Mouse (Mus musculus): ENCODE data around the gene Cdk8. TPM values are rescaled to one million over a fixed set of nuclear protein-coding genes. Genes with fewer than 3 reads are reported as not detected.

Gene Cdk8
- polyA plus RNA-seq, 1 experiment from 2014 or later = 24.6 TPM

DNA sequence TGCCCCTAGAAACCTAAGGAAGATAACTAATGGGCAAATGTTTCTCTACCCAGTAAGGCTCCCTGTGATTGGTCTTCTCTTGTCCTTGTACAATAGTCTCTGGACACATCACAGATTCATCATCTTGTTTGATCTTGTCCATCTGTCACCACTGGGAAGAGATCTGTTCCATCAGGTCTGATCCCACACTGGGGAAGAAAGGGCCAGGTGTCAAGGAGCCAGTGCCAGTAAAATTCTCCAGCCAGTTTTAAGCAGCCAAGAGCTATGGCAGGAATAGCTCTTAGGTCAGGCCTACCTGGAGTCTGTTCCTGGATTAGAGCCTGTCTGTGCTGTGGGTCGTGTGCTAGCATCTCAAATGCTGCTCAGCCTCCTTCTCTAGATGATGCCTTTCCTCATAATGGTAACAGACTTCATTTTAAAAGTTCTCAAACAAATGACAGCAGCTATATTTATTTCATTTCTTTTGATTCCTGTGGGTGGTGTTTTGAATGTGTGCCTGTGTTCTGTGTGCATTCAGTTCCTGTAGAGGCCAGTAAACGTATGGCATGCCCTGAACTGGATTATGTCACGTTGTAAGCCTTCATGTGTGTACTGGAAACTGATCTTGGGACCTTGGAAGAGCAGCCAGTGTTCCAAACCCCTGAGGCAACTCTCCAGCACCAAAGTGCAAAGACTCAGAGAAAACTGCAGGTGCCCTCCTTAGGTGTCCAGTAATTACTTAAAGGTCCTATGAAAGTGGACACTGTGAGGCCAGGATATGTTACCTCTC lies 40.3 kb upstream of the Cdk8 start:
- no peak overlapping the region for H3K4me3 ChIP-seq (ENCODE audit: low read depth, low read length)
- WGBS = 59% methylated on average over 3 of the region's 3 CpGs
- H3K4me2 ChIP-seq (replicated peaks; ENCODE audit: low read depth) = no peak overlapping the region
- H3K27me3 ChIP-seq (replicated peaks; ENCODE audit: control insufficient read depth, insufficient read depth, low read length) = no peaks in the 10 kb centered on the region
- H3K4me1 ChIP-seq (replicated peaks; ENCODE audit: control insufficient read depth, insufficient read depth, low read length) = no peaks in the 10 kb centered on the region
- no peak for TF ChIP-seq CTCF (IDR thresholded peaks at IDR 0.05; ENCODE audit: low read depth)
- ATAC-seq = no peak
- H3K36me3 ChIP-seq (ENCODE audit: control insufficient read depth, insufficient read depth) = no peaks in the 10 kb centered on the region
- H3K27ac ChIP-seq (ENCODE audit: low read depth, low read length) = no peak overlapping the region
- H3K9me3 ChIP-seq (ENCODE audit: control insufficient read depth) = no peaks in the 10 kb centered on the region
- H3K9ac ChIP-seq (ENCODE audit: low read depth, low read length) = no peak overlapping the region

DNA sequence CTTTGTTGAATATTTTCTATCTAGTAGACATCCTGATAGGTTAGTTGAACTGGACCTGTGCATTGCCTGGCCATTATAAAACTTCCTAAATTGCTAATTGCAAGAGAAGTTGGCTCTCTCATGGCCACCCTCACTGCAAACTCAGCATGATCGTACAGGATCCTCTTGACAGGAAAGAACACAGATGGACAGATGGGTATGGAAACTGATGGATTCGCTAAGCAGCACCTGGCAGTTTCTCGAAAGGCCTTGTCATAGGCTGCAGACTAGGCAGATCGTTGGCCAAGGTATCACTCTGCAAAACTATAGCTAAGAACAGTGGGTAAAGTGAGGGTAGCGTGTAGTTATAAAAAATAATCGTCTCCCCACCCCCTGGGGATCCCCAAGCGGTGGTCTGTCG lies 37.7 kb upstream of the Cdk8 start:
- Histone ChIP-seq H3K27ac (ENCODE audit: low read depth, low read length) (no peak overlapping the region), H3K9ac (ENCODE audit: low read depth, low read length) (no peak overlapping the region), H3K4me1 (replicated peaks; ENCODE audit: control insufficient read depth, insufficient read depth, low read length) (no peaks in the 10 kb centered on the region), H3K4me3 (ENCODE audit: low read depth, low read length) (no peak overlapping the region), H3K4me2 (replicated peaks; ENCODE audit: low read depth) (no peak overlapping the region), H3K9me3 (ENCODE audit: control insufficient read depth) (no peaks in the 10 kb centered on the region), H3K27me3 (replicated peaks; ENCODE audit: control insufficient read depth, insufficient read depth, low read length) (no peaks in the 10 kb centered on the region), H3K36me3 (ENCODE audit: control insufficient read depth, insufficient read depth) (no peaks in the 10 kb centered on the region)
- 80% methylated on average over 8 of the region's 8 CpGs for WGBS
- TF ChIP-seq CTCF (IDR thresholded peaks at IDR 0.05; ENCODE audit: low read depth) = no peak
- ATAC-seq = no peak

DNA sequence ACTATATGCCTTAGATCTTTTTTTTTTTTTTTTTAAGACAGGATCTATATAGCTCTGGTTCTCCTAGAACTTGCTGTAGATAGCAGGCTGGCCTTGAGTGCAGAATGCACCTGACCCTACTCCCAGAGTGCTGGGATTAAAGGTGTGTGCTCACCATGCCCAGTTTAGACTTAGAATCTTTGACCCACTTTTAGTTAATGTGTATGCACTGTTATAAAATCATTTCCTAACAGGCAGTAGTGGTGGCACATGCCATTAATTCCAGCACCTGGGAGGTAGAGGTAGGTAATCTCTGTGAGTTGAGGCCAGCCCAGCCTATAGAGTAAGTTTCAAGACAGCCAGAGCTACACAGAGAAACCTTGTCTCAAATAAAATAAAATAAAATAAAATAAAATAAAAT lies 32.0 kb upstream of the Cdk8 start:
- Histone ChIP-seq H3K9ac (ENCODE audit: low read depth, low read length) (no peak overlapping the region), H3K9me3 (ENCODE audit: control insufficient read depth) (no peaks in the 10 kb centered on the region), H3K27ac (ENCODE audit: low read depth, low read length) (no peak overlapping the region), H3K4me2 (replicated peaks; ENCODE audit: low read depth) (no peak overlapping the region), H3K4me1 (replicated peaks; ENCODE audit: control insufficient read depth, insufficient read depth, low read length) (no peaks in the 10 kb centered on the region), H3K4me3 (ENCODE audit: low read depth, low read length) (no peak overlapping the region), H3K36me3 (ENCODE audit: control insufficient read depth, insufficient read depth) (peaks cover 15% of the 10 kb centered on the region; the same call in 1 of the 2 replicates), H3K27me3 (replicated peaks; ENCODE audit: control insufficient read depth, insufficient read depth, low read length) (no peaks in the 10 kb centered on the region)
- no peak for TF ChIP-seq CTCF (IDR thresholded peaks at IDR 0.05; ENCODE audit: low read depth)
- ATAC-seq = 0 out of 2 replicates have a peak, but pooled peaks have one; percentile 60

DNA sequence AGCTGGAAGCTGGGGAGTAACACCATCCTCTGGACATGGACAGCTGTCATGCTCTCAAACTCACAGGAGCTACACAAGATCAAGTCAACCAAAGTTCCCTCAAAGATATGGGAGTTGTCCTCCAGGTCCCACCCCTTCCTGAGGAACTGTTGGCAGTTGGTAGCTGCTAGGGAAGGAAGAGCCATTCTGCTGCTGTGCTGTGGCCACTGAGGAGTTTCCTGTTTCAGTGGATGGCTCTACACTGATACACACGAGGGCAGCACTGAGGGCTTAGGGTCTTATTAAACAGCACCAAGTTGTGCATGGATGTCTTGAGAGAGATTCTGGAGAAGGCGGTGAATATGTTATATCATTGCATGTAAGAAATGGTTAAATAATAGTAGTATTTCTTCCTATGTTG lies 31.5 kb upstream of the Cdk8 start:
- WGBS = 82% methylated on average over 2 of the region's 2 CpGs
- Histone ChIP-seq H3K4me3 (ENCODE audit: low read depth, low read length) (no peak overlapping the region), H3K4me1 (replicated peaks; ENCODE audit: control insufficient read depth, insufficient read depth, low read length) (no peaks in the 10 kb centered on the region), H3K4me2 (replicated peaks; ENCODE audit: low read depth) (no peak overlapping the region), H3K9me3 (ENCODE audit: control insufficient read depth) (no peaks in the 10 kb centered on the region), H3K9ac (ENCODE audit: low read depth, low read length) (no peak overlapping the region), H3K36me3 (ENCODE audit: control insufficient read depth, insufficient read depth) (peaks cover 20% of the 10 kb centered on the region), H3K27ac (ENCODE audit: low read depth, low read length) (no peak overlapping the region), H3K27me3 (replicated peaks; ENCODE audit: control insufficient read depth, insufficient read depth, low read length) (no peaks in the 10 kb centered on the region)
- TF ChIP-seq CTCF (IDR thresholded peaks at IDR 0.05; ENCODE audit: low read depth) = peak; percentile 39; the same call in 1 of the 2 replicates
- no peak for ATAC-seq

DNA sequence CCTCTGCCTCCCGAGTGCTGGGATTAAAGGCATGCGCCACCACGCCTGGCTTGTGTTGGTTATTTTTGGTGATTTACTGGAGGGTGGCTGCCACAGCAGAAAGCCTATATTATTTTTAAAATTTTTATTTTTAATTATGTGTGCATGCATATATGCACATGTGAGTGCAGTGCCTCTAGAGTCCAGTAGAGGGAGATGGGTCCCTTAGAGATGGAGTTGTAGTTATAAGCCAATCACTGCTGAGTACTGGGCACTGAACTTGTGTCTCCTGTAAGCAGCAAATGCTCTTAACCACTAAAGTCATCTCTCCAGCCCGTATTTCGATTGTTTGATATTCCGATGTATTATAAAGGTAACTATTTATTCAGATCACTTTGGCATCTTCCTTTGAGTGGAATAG lies 30.4 kb upstream of the Cdk8 start:
- Histone ChIP-seq H3K4me3 (ENCODE audit: low read depth, low read length) (no peak overlapping the region), H3K27ac (ENCODE audit: low read depth, low read length) (no peak overlapping the region), H3K36me3 (ENCODE audit: control insufficient read depth, insufficient read depth) (peaks cover 29% of the 10 kb centered on the region), H3K9me3 (ENCODE audit: control insufficient read depth) (no peaks in the 10 kb centered on the region), H3K4me2 (replicated peaks; ENCODE audit: low read depth) (no peak overlapping the region), H3K4me1 (replicated peaks; ENCODE audit: control insufficient read depth, insufficient read depth, low read length) (no peaks in the 10 kb centered on the region), H3K27me3 (replicated peaks; ENCODE audit: control insufficient read depth, insufficient read depth, low read length) (no peaks in the 10 kb centered on the region), H3K9ac (ENCODE audit: low read depth, low read length) (no peak overlapping the region)
- WGBS = 98% methylated on average over 6 of the region's 6 CpGs
- ATAC-seq = no peak
- TF ChIP-seq CTCF (IDR thresholded peaks at IDR 0.05; ENCODE audit: low read depth) = peak; percentile 39; the same call in 1 of the 2 replicates

DNA sequence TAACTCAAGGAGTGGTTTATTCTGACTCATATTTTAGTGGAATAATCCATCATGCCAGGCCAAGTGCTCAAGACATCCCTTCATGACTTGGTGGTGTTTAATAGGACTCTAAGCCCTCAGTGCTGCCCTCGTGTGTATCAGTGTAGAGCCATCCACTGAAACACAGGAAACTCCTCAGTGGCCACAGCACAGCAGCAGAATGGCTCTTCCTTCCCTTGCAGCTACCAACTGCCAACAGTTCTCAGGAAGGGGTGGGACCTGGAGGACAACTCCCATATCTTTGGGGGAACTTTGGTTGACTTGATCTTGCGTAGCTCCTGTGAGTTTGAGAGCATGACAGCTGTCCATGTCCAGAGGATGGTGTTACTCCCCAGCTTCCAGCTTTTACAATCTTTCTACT lies 27.1 kb upstream of the Cdk8 start:
- H3K4me2 ChIP-seq (replicated peaks; ENCODE audit: low read depth) = no peak overlapping the region
- TF ChIP-seq CTCF (IDR thresholded peaks at IDR 0.05; ENCODE audit: low read depth) = no peak
- no peak overlapping the region for H3K9ac ChIP-seq (ENCODE audit: low read depth, low read length)
- no peaks in the 10 kb centered on the region for H3K4me1 ChIP-seq (replicated peaks; ENCODE audit: control insufficient read depth, insufficient read depth, low read length)
- peaks cover 61% of the 10 kb centered on the region for H3K36me3 ChIP-seq (ENCODE audit: control insufficient read depth, insufficient read depth)
- no peak overlapping the region for H3K27ac ChIP-seq (ENCODE audit: low read depth, low read length)
- no peak for ATAC-seq
- H3K4me3 ChIP-seq (ENCODE audit: low read depth, low read length) = no peak overlapping the region
- no peaks in the 10 kb centered on the region for H3K9me3 ChIP-seq (ENCODE audit: control insufficient read depth)
- no peaks in the 10 kb centered on the region for H3K27me3 ChIP-seq (replicated peaks; ENCODE audit: control insufficient read depth, insufficient read depth, low read length)
- 79% methylated on average over 2 of the region's 2 CpGs for WGBS

Data from intestine, postnatal 0 days (tissue).